Mouse (Mus musculus): ENCODE data around the gene Ppp1r9a.

The Ppp1r9a gene

DNA sequence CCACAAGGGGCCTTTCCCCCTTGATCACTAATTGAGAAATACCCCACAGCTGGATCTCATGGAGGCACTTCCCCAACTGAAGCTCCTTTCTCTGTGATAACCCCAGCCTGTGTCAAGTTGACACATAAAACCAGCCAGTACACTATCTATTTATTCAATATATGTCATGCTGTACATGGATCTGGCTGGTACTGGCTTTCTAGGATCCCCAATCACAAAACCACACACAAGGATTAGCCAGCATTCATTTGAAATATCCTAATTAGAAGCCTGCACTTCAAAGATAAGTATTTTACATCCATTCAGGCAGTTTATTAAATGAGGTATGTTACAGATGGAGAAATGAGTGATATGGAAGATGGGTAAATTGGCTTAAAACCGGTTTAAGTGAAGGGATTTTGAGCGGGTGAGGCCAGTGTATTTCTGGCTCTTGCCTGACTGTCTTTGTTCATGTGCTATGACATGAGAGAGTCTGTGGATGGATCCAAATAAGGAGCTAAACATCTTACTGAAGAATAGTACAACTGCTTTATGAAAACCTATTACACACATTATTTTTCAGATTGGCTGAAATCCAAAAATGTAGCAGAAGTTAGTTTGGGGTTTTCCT, 135.5 kb downstream of the Ppp1r9a start:
- no peak for DNase-seq (ENCODE audit: low spot score in 2 of 2)

DNA sequence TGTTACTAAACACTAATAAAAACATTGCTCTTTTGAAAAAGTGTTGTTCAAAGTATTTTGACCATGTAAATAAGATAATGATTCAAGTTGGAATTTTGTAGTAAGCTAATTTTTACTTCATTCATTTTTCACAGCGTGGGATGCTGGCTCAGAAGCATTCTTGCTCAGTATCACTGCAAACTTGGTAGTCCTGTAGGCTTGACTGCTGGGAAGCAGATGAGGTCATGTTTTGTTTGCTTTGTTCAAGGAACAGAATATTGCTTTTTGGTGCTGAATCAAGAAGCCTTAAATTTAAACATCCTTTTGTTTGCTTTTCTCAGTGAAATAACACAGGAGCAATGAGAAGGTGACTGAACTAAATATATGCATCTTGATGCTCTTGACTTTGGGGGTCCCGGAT, 136.6 kb downstream of the Ppp1r9a start:
- no peak for DNase-seq (ENCODE audit: low spot score in 2 of 2)

GRCm38 (mm10) chr6:5045854-5046253, 143.1 kb downstream of the Ppp1r9a start:
- no peak for DNase-seq (ENCODE audit: low spot score in 2 of 2)

GRCm38 (mm10) chr6:5048025-5048424, 145.3 kb downstream of the Ppp1r9a start:
- no peak for DNase-seq (ENCODE audit: low spot score in 2 of 2)

- DNase-seq (ENCODE audit: low spot score in 2 of 2) = no peak
Measured at GRCm38 (mm10) chr6:5052309-5052708, 149.6 kb downstream of the Ppp1r9a start.

GRCm38 (mm10) chr6:5054446-5055095, 151.9 kb downstream of the Ppp1r9a start:
- no peak for DNase-seq (ENCODE audit: low spot score in 2 of 2)

- no peak for DNase-seq (ENCODE audit: low spot score in 2 of 2)
Measured at GRCm38 (mm10) chr6:5074736-5075135, 172.0 kb downstream of the Ppp1r9a start.

DNA sequence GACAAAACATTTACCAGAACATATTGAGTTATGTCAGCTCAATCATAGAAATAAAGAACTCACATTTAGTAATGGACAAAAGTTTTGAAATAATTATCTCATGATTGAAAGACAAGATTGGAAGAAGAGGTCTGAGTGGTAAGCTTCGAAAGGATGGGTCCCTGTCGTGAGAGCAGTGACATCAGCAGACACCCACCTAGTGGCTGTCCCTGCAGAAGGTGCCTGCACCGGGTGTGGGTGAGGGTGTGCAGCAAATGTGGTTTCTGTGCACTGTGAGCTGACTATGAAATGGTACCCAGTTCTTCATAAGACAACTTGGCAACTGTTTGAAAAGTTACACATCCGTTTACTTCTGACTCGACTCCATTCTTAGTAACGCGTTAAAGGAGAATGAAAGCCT, 173.0 kb downstream of the Ppp1r9a start:
- DNase-seq (ENCODE audit: low spot score in 2 of 2) = no peak

- no peak for DNase-seq (ENCODE audit: low spot score in 2 of 2)
Measured at GRCm38 (mm10) chr6:5078009-5078408, 175.3 kb downstream of the Ppp1r9a start.

GRCm38 (mm10) chr6:5079108-5079507, 176.4 kb downstream of the Ppp1r9a start:
- no peak for DNase-seq (ENCODE audit: low spot score in 2 of 2)

DNA sequence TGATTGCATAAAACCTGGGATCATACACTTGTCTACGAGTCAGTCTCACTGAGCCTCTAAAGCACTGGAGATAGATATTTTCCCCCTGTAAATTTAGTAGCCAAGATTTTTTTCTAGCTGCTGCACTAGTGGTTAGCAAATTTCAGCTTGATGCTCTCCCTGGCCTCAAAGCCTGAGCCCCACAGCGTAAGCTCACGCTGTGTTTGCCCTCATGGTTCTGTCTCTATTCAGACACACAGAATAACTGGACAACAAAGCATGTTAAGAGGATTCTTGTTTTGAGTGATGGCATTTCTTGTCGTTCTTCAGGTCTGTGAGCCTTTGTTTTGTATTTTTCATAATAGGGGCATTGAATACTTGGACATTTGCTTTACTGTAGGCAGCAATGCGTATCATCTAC, 177.4 kb downstream of the Ppp1r9a start:
- DNase-seq (ENCODE audit: low spot score in 2 of 2) = no peak

- no peak for DNase-seq (ENCODE audit: low spot score in 2 of 2)
Measured at GRCm38 (mm10) chr6:5080496-5080895, 177.8 kb downstream of the Ppp1r9a start.

GRCm38 (mm10) chr6:5081099-5081498, 178.4 kb downstream of the Ppp1r9a start:
- no peak for DNase-seq (ENCODE audit: low spot score in 2 of 2)

DNA sequence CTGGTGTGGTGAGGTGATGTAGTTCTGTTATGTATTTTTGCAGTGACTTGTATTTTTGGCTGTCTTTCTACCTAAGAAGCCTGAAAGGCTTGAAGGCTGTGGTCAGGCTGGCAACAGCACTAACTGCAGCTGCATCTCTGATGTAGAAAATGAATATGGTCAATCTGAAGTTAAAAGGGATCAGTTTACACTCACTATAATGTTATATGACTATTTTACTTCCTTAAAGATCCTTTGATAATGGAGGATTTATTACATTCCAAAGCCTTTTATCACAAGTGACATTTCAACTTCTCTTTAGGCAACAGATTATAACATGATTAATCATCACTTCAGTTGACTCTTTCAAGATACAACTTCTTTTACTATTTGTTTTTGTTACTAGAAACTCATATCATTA, 179.4 kb downstream of the Ppp1r9a start:
- no peak for DNase-seq (ENCODE audit: low spot score in 2 of 2)

DNA sequence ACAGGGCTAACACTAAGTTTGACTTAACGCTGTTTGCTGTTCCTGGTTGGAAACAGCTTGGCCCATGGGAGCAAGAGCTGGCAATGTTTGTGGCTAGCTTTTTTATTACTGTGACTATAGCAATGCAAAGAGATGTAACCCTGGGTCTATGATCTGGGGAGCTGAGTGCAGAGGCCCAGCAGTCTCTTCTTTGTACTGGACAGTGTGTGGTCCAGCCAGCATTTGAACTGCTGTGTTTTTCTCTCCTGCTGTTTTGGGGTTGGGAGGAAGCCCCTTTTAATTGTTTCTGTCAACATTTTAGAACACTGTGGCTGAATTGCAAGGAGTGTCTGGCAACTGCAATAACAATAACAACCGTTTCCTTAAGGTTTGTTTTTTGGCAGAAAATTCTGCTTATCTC, 180.0 kb downstream of the Ppp1r9a start:
- DNase-seq (ENCODE audit: low spot score in 2 of 2) = no peak

GRCm38 (mm10) chr6:5083957-5084356, 181.2 kb downstream of the Ppp1r9a start:
- no peak for DNase-seq (ENCODE audit: low spot score in 2 of 2)

GRCm38 (mm10) chr6:5091873-5092272, 189.2 kb downstream of the Ppp1r9a start:
- DNase-seq (ENCODE audit: low spot score in 2 of 2) = no peak

- DNase-seq (ENCODE audit: low spot score in 2 of 2) = no peak
Measured at GRCm38 (mm10) chr6:5092795-5093194, 190.1 kb downstream of the Ppp1r9a start.

DNA sequence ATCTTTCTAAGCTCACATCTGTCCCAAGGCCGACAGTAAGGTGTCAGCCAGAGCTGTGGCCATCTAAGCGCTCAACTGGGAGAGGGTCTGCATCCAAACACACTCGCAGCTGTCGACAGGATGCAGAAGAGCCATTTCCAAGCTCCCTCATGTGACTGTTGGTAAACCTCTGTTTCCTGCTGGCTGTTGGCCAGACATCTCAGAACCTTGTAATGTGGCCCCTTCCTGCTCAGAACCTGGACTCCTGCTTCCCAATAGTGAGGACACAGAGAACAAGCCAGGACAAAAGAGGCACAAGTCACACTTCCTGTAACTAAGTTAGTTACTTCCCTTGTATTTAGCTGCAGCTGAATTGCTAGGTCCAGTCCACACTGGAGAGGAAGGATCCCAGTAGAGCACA, 190.8 kb downstream of the Ppp1r9a start:
- DNase-seq (ENCODE audit: low spot score in 2 of 2) = peak in 1 of 2 experiments; percentile 39

- no peak for DNase-seq (ENCODE audit: low spot score in 2 of 2)
Measured at GRCm38 (mm10) chr6:5095365-5095973, 192.8 kb downstream of the Ppp1r9a start.

- DNase-seq (ENCODE audit: low spot score in 2 of 2) = no peak
Measured at GRCm38 (mm10) chr6:5097309-5097708, 194.6 kb downstream of the Ppp1r9a start.

DNA sequence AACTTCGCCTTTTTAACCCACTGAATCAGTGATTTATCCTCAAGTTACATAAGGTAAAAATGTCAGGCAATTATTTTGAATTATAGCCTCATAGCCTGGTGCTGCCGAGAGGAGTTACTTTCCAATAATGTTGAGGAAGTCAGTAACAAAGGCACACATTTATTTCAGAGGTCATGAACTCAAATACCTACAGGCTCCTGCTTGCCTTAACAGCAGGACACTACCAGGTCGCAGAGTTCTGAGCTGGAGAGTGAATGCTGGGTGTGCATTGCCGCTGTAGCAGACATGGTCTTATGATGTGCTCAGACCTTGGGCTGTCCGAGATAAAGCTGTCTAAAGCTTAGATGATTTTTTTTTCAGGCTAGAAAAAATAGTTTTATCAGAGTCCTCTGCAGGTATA, 196.6 kb downstream of the Ppp1r9a start:
- DNase-seq (ENCODE audit: low spot score in 2 of 2) = no peak

DNA sequence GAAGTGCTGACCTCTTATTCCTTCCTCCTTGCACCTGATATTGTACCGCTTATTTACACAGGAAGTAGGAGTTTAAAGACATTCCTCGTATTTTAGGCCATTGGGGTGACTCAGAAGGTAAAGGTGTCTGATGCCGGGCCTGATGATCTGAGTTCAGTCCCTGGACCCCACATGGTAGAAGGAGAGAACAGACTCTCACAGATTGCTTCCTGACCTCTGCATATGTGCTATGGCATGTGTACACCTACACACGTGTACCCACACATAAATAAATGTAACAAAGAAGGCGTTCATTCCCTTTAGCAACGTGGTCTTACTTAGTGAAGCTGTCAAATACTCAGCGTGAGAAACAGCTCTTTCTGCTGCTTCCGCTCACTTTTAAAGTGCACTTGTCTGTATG, 197.1 kb downstream of the Ppp1r9a start:
- DNase-seq (ENCODE audit: low spot score in 2 of 2) = no peak

All from left cerebral cortex, adult 9 months (tissue).